Mouse (Mus musculus) cerebellum, adult 2 months (tissue): Measurements from ENCODE around the gene 1700025G04Rik. TPM values are rescaled to one million over a fixed set of nuclear protein-coding genes. Genes with fewer than 3 reads are reported as not detected.

Experiments
- DNase-seq, 2 experiments: peaks; one replicate each; pipeline ENCODE4 v3.0.0; 2021
- H3K27ac ChIP-seq: fragments of 200-500 bp; 2 replicates; pipeline ENCODE4 v1.5.1; 2012; ENCODE audit warnings: low read length, control low read depth, inconsistent platforms; ENCODE audit not compliant: insufficient read depth
- H3K27me3 ChIP-seq: fragments of 200-500 bp; 2 replicates; pipeline ENCODE4 v1.6.1; 2012; ENCODE audit warnings: inconsistent platforms, mild to moderate bottlenecking, low read length, moderate library complexity; ENCODE audit not compliant: control insufficient read depth, insufficient read depth
- H3K4me1 ChIP-seq: fragments of 200-500 bp; 2 replicates; pipeline ENCODE4 v1.6.1; 2011; ENCODE audit warnings: low read length; ENCODE audit not compliant: control insufficient read depth, insufficient read depth
- H3K4me3 ChIP-seq: fragments of 200-500 bp; replicated peaks from 2 replicates; pipeline ENCODE3; 2011; ENCODE audit warnings: mild to moderate bottlenecking, low read depth, low read length, control low read depth; ENCODE audit not compliant: insufficient read depth
- CTCF ChIP-seq: fragments of 200-500 bp; IDR thresholded peaks from 2 replicates; pipeline ENCODE4 v1.5.1; 2011; ENCODE audit warnings: low read depth, mild to moderate bottlenecking, control low read depth, low read length, moderate library complexity, borderline replicate concordance; ENCODE audit not compliant: insufficient read depth
- POLR2A ChIP-seq: fragments of 200-500 bp; IDR thresholded peaks from 2 replicates; pipeline ENCODE4 v1.6.1; 2011; ENCODE audit warnings: low read length, control low read depth, borderline replicate concordance; ENCODE audit not compliant: insufficient read depth
- WGBS: fragments of 180-500 bp; shearing (Covaris S2); methylation state at CpG from one replicate; pipeline ENCODE4 v1.1.7; 2018; 5-methylcytosine and 5-hydroxymethylcytosine counted together
- polyA plus RNA-seq: library from polyadenylated mRNA; depleted of rRNA; stranded (reverse); fragments of >200 nt; gene quantifications from 2 replicates; pipeline ENCODE4 v1.2.3, GENCODE M21; 2012

The 1700025G04Rik gene
- polyA plus RNA-seq, 1 experiment = 27.9 TPM

GRCm38 (mm10) chr1:151831791-151832190 is 258.1 kb downstream of the 1700025G04Rik start:
- DNase-seq = no peak
- H3K27me3 ChIP-seq = no peaks in the 10 kb centered on the region
- 77% methylated on average over 3 of the region's 3 CpGs for WGBS
- H3K27ac ChIP-seq = no peak overlapping the region
- no peak for TF ChIP-seq CTCF
- no peak for TF ChIP-seq POLR2A
- H3K4me3 ChIP-seq = no peak overlapping the region
- H3K4me1 ChIP-seq = peaks cover 9% of the 10 kb centered on the region; the same call in 1 of the 2 replicates

GRCm38 (mm10) chr1:151825065-151825464 is 264.9 kb downstream of the 1700025G04Rik start:
- WGBS = 67% methylated on average over 7 of the region's 7 CpGs
- H3K4me1 ChIP-seq = no peaks in the 10 kb centered on the region
- H3K27ac ChIP-seq = no peak overlapping the region
- no peak for DNase-seq
- TF ChIP-seq CTCF (no peak), POLR2A (no peak)
- no peaks in the 10 kb centered on the region for H3K27me3 ChIP-seq
- no peak overlapping the region for H3K4me3 ChIP-seq

DNA sequence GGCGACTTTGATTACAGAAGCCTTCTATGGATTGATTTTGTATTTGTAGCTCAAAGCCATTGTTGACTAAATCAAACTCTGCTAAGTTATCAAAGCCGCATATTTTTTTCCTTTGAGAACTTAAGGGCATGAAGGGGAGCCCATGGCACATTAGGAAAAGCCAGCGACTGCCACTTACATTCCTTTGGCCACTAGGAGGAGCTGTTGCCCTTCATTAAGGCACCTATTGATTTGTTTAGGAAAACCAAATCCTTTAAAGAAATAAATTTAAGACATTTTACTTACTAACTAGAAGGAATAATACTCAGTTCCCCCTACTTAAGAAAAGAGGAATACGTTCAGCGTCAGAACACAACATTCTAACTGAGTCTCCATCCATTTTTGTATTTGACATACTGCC is 269.5 kb downstream of the 1700025G04Rik start:
- no peak overlapping the region for H3K27ac ChIP-seq

DNA sequence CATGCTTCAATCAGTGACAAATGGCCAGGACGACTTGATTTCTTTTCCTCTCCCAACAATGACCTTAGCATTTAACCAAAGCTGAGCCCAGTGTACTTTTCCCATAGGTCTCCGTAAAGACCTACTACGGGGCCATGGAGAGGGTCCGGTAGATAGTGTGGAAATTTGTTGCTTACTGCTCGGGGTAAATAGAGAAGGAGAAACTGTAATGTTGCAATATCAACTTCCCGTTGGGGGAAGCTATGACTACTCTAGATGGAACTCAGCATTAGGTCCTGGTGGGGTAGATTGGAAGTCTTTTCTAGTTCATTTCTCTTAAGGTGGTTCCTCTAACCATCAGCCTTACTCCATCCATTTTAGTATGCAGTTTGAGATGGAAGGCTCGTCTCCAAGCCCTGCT is 270.7 kb downstream of the 1700025G04Rik start:
- WGBS = 90% methylated on average over 7 of the region's 7 CpGs
- TF ChIP-seq POLR2A = no peak
- TF ChIP-seq CTCF = no peak
- no peaks in the 10 kb centered on the region for H3K4me1 ChIP-seq
- no peak overlapping the region for H3K4me3 ChIP-seq
- no peak for DNase-seq
- H3K27ac ChIP-seq = no peak overlapping the region
- H3K27me3 ChIP-seq = no peaks in the 10 kb centered on the region

More for the DNA sequence above, 269.5 kb downstream of the 1700025G04Rik start:
- no peaks in the 10 kb centered on the region for H3K4me1 ChIP-seq
- TF ChIP-seq POLR2A (no peak), CTCF (peak; percentile 74)
- DNase-seq = peak; percentile 65 to 66
- H3K4me3 ChIP-seq = no peak overlapping the region
- WGBS = 26% methylated on average over 5 of the region's 5 CpGs
- H3K27me3 ChIP-seq = no peaks in the 10 kb centered on the region

- Histone ChIP-seq H3K27me3 (no peaks in the 10 kb centered on the region), H3K4me1 (no peaks in the 10 kb centered on the region), H3K27ac (no peak overlapping the region), H3K4me3 (no peak overlapping the region)
- 93% methylated on average over 3 of the region's 3 CpGs for WGBS
- no peak for DNase-seq
- no peak for TF ChIP-seq CTCF
- no peak for TF ChIP-seq POLR2A
Observed at GRCm38 (mm10) chr1:151816051-151816450, 273.9 kb downstream of the 1700025G04Rik start.

DNA sequence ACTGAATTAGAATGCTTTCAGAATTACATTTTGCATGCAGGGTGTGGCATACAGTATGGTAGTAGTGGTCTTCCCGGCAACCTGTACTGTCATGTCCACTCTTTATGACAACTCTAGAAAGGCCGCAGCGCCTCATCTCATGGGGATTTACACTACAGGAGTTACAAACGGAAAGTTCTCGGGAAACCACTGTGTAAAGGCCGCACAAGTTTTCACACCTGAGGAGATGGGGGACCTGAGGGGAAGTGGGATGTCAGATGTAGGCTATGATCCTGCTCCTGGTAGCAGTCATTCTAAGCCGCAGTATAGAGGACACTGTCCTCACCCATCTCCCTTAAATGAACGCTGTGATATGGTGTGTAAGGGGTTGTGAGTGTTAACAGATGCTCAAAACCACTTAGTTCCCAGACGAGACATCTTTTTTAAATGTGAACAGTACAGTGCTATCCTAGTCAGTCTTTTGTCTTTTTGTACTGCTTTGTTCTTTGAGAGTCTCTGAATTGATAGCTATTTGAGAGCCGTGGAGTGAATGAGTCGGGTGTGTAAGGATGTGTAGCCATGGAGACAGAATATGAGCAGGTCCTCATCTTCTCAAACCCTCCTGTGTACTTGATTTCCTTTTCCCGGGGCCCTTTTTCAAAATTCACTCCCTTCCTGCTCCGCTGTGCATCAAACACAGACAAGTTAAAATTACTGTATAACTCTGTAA is 277.8 kb downstream of the 1700025G04Rik start:
- no peak overlapping the region for H3K4me3 ChIP-seq
- no peaks in the 10 kb centered on the region for H3K27me3 ChIP-seq
- TF ChIP-seq POLR2A = no peak
- no peak for TF ChIP-seq CTCF
- DNase-seq = no peak
- 79% methylated on average over 13 of the region's 13 CpGs for WGBS
- no peaks in the 10 kb centered on the region for H3K4me1 ChIP-seq
- no peak overlapping the region for H3K27ac ChIP-seq

GRCm38 (mm10) chr1:151811456-151811855 is 278.5 kb downstream of the 1700025G04Rik start:
- Histone ChIP-seq H3K4me1 (no peaks in the 10 kb centered on the region), H3K4me3 (no peak overlapping the region), H3K27me3 (no peaks in the 10 kb centered on the region), H3K27ac (no peak overlapping the region)
- 48% methylated on average over 16 of the region's 16 CpGs for WGBS
- DNase-seq = peak in 1 of 2 experiments; percentile 32
- TF ChIP-seq POLR2A = no peak
- no peak for TF ChIP-seq CTCF
